Mouse (Mus musculus) mesoderm, embryonic 11.5 days (tissue): ENCODE results near the gene Polr2b.

Experiments used
- DNase-seq: peaks from one replicate; pipeline ENCODE4 v3.0.0-alpha.2; 2012; ENCODE audit warnings: low read depth, low spot score

The Polr2b gene

DNA sequence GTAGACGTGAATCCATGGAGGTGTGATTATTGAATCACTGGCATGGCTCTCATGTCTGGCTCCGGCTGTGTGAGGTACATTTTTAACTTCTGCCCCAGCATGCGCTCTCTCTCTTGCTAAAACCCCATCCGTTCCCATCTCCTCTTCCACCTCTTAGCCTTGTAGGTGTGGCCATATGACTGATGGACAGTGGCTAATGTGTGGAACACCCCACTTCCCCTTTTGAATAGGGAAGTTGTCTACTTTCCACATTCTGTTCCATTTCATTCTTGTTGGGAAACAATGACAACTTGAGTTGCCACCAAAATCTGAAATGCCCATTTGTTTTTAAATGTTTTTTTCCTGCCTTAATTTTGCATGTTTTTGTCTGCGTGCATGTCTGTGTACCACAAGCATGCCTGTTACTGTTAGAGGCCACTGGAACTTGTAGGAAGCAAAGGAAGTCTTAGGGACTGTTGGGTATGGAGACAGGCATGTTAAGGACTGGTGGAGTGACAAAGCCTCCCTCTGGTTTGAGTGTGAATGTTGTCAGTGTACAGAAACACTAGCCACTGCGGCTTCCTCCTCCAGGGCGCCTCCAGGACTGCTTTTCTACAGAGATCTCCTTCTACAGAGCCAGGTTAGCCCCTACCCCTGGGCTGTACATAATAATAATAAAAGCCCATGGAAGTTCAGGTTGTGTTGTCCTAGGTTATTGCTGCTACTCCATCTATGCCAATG, 17.0 kb upstream of the Polr2b start:
- no peak for DNase-seq

DNA sequence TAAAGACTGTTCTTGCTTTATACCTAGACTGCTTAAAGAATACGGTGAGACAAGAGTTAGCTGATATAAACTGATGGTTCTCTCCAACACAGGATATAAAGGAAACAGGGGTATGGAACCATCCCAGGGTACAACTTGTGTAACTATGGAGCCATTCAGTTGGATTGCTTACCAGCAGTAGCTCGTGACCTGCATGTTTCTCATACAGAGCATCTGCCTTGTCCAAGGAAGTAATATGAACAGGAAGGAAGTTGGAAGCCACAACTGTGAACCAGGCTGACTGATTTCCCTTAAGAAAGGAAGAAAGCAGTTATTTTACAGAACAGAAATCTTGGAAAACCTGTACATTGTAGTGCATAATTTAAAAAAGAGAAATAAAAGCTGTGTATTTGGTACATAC, 10.5 kb upstream of the Polr2b start:
- no peak for DNase-seq

DNA sequence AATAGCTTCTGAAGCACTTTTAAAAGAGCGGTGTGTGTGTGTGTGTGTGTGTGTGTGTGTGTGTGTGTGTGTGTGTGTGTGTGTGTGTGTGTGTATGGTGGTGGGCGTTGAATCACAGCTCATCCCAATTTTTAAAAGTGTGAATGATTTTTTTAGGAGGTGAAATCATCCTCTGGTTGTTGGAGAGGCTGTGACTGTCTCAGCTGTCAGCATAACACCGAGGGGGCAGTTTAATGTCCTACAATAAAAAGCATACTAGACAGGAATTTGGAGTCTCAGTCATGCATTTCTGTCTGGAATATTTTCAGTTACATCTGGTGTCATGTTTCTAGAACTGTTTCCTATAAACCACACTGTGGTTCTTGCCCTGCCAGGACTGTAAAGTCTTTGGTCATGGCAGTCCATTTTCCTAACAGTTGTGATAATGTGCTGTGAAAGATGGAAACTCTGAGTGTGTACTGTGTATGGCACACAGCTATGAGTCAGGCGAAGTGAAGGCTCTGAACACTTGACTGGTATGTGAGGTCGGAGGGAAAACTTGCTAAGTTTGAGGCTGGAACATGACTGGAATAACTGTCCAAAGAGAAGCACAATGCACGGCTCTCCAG, 8.5 kb upstream of the Polr2b start:
- no peak for DNase-seq

DNA sequence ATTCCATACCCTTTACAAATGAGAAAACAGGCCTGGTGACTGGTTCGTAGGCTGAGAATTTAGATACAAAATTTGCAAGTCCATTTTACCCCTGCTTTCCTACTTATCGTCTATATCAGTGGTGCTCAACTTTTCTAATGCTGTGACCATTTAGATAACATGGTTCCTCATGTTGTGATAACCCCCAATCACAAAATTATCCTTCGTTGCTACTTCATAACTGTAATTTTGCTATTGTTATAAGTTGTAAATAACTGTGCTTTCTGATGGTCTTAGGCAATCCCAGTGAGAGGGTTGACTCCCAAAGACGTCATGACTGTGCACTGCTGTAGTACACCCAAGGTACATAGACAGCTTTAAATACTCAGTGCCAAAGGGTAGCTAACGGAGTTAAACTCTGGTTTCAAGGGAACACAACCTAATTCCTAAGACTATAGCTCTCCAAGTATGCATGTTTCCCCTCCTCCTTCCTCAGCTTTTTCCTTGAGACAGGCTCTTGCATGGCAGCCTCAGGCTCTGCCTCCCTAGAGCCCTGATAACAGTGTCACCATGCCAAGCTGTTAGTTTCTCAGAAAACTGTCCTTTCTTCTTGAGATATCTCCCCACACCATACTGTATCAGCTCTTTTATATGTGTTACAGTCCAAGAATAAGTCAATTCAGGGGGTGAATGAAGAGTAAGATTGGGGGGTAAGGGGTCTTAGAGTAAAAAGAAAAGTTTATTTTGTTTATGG, 2.0 kb upstream of the Polr2b start:
- no peak for DNase-seq

DNA sequence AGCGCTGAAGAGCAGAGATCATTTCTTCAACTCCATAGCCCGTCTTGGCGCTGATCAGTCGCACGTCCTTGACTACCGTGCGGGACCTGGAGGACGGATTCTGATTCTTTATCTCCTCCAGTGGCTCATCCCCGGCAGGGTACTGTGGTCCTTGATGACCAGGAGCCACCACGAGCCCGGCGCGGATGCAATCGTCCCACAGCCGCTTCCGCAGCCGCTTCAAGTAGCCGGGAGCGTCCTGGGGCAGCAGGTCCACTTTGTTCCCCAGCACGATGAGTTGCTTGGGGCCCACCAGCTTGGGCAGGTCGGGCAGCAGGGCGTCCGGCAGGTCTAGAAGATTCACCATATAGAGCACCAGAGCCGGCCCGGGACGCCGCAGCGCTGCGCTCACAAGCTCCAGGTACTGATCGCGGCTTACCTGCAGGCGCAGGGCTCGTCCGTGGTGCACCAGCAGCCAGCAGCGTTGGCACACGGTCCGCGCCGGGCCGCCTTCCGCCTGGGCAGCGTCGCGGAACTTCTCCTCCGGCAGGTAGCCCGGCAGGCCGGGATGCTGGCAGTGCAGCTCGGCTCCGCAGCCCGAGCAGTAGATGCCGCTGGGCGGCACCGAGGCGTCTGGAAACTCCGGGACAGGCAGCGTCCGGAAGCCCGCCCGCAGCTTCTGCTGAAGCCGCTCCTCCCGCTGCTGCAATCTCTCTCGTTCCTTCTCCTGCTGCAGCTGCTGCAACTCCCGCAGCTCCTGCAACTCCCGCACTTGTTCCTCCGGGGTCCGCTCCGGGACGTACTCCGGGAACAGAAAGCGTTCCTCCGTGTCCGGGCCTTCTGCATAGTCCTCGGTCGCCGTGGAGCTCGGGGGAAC, 668 bp upstream of the Polr2b start:
- peak; percentile 6 for DNase-seq

DNA sequence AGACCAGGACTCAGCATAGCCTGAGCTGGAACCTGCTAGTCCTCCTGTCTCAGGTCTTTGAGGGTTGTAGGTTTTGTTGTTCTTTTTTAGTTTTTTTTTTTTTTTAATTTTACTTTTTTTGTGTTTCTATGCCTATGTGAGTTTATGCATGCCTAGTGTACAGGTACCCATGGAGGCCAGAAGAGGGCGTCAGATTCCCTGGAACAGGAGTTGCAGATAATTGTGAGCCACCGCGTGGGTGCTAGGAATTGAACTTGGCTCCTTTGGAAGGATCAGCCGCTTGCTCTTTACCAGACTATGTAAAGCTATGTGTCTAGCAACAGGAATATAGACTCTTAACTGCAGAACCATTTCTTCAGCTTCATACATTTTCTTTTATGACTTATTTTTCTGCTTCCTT, 4.3 kb downstream of the Polr2b start:
- no peak for DNase-seq

DNA sequence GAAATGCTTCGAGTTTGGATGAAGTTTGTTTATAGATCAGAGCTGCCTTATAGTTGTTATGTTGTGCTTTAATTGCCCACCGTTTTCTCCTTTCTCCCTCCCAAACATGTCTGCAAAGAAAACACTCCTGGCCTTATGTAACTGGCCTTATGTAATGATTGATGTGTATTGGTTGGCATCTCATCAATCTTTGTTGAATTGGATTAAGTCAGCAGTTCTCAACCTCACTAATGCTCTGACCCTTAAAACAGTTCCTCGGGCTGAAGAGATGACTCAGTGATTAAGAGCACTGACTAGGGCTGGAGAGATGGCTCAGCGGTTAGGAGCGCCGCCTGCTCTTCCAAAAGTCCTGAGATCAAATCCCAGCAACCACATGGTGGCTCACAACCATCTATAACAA, 5.0 kb downstream of the Polr2b start:
- no peak for DNase-seq

DNA sequence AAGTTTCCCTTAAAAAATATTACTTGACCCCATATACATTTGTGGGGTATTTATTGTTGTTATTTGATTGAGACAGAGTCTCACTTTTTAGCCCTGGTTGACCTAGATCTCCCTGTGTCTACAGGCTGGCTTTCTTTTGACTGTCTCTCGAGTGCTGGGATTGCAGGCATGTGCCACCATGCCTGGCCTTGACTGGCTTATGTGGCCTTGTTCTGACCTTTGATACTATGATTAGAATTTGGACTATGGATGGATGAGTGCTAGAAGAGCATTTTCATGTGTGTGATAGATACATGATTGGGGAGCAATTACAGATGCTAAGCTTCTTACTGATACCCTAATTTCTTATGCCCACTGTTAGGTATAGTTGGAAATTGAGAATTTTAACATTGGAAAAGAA, 15.0 kb downstream of the Polr2b start:
- no peak for DNase-seq

DNA sequence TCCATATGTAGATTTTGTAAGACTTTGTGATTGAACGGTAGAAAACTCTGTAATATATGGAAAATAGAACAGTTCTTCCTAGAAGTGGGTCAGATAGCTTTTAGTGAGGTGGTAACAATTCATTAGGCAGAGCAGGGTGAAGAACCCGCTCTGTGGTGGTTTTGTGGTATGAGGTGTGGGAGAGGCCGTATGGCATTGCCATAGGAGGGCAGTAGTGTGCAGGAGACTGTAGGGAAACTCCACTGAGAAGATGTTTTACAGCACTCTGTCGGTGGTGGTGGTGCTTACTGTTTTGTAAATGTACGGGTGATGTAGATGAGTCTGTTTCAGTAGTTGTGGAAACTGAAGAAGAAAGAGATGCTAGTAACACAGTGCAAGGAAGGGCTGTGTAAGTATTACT, 20.2 kb downstream of the Polr2b start:
- DNase-seq, result no peak

DNA sequence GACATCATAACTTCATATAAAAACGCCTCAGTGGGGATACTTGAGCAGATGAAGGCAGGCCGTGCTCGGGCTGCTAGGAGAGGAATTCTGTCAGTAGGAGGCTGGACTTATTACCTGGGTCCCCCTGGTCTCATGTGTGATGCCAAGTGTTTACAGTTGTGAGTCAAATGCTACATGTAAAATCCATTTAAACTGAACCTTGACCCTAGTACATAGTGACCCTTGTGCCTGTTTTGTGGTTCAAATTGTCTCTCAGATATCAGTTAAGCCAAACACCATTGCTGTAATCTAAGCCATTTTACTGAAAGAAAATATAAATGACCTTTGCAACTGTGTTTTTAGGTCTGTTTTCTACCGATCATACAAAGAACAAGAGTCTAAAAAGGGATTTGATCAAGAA, 30.1 kb downstream of the Polr2b start:
- DNase-seq, result no peak

DNA sequence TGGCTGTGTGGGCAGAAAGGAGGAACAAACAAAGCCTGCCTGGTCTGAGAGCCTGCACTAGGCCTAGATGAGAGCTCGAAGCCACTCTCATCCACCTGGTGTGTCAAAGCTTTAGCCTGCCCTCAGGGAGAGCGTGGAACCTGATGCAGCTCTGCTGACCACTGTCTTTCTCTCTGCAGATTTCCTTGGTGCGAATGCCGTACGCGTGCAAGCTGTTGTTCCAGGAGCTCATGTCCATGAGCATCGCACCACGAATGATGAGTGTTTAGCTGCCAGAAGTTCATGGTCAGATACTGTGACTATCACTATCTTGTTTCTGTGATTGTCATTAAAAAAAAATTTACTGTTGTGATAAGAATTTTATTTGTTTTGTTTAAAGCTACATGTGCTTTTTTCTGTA, 39.0 kb downstream of the Polr2b start:
- no peak for DNase-seq

DNA sequence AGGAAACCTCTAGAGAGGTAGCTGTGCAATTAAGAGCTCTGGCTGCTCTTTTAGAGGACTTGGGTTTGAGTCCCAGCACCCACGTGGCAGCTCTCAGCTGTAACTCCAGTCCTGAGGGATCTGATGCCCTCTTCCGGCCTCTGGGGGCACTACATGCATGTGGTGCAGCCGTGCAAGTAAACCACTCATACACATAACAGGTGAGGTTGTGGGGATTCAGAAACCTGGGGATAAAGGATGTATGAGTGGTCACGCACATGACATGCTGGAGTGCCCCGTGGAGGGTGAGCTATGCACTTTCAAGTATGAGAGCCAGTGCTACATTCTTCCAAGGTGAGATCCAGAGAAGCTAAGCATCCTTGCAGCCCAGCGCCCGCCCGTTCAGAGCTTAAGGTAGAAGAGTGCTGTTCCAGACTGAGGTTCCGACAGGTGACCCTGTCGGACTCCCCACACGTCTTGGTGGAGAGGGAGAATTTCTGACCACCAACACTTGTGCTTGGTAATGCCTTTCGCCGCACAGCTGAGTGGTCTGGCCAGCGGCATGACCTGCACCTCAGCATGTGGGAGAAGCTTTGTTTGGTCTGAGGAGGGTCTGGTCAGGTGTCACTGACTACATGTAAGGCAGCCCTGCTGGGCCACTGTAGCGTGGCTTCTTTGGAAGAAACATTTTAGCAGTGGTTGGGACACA, 40.2 kb downstream of the Polr2b start:
- no peak for DNase-seq

DNA sequence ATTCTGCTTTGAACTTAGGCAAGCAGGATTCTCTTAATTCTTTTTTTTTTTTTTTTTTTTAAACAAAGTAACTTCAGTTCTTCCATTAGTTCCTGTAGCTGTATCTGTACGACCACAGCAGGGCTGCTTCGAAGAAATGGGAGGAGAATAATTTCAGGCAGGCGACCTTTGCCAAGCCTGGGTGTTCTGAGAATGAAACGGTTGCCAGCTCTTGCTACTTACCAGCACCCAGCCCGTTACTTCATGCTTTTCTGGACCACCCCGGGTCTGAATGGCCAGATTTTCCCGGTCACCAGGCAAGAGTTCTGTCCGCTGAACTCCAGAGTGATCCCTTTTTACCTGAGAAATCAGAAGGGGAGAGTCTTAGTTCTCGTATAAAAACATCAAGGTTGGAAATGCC, 41.7 kb downstream of the Polr2b start:
- no peak for DNase-seq

DNA sequence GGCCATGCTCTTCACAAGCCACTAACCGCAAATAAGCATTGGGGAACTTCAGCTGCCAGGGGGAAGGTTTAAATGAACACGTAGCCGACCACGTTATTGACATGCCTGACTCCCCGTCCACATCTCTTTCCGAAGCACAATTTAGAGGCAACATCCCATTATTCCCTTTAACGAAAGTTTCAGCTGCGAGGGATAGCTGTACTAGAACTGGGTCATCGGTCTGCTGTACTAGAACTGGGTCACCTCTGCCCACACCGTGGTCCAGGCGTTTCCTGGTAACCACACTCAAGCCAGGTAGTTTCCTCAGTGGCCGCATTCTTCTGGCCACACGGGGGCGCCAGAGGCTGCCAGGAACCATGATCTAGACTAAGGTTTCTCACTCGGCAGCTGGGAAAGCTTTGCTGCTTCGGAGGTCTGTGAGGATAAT, 44.4 kb downstream of the Polr2b start:
- DNase-seq, result peak; percentile 89

DNA sequence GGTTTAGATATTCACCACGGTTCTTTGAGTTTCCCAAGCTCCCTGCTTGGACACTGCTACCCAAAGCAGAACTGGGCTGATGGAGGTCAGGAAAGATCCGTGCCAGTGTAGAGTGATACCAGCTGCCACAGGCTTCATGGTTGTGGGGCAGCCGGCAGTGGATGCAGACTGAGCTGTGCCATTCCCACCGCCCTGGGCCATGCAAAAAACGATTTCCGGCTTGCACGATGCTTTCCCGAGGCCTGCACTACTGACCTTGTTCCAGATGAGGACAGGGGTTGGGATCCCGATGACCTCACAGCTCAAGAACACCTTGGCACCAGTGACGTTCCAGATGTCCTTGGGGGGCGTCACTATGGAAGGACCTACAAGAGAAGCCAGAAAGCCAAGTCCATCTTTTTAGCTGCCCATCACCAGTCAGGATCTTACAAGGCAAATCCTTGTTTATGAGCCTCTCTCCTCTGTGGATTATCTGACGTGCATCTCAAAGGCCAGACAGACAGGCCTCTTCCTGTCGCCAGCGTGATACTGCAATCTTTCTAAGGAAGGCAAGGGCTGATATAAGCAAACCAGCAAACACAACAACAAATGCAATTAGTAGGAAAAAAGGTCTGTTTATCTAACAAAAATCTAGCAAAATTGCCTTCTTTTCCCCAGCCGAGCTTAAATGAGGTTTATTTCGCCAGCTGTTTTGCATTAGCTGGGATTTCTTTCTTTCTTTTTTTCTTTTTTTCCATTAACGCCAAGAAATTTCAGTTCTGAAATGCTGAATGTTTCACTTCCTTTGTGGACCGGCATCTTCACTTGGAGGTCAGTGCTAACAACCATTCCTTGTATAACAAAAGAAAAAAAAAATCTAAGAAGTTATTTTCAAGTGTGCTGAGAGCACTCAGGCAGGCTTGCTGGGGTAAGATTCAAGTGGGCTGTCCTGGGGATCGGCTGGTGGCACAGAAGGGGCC, 45.6 kb downstream of the Polr2b start:
- DNase-seq, result no peak

DNA sequence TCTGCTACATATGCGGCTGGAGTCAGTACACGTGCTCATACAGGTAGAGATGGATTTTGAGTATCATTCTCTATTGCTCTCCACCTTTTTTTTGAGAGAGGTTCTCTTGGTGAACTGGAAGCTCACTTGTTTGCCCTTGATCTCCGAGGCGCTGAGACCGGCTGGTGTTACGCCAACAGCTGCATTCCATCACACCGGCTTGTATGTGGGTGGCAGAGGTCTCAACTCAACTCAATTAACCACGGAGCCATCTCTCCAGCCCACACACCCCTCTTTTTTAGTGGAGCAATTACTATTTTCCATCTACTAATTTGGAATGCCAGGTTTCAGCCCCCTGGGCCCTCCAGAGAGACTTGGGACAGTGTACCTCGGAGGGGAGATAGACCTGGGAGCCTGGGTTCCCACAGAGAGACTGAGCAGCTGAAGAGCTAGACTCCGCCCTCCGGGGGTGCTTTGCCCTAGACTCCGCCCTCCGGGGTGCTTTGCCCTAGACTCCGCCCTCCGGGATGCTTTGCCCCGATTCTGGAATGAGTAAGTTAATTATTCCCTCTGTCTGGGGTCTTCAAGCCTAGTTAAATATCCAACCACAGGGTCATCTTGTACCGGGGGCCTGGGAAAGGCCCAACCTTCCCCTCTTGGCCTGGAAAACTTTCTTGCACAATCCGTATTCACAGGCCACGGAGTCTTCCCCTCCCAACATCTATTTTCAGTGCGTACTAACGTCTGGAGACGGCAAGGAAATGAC, 47.6 kb downstream of the Polr2b start:
- peak; percentile 56 for DNase-seq

DNA sequence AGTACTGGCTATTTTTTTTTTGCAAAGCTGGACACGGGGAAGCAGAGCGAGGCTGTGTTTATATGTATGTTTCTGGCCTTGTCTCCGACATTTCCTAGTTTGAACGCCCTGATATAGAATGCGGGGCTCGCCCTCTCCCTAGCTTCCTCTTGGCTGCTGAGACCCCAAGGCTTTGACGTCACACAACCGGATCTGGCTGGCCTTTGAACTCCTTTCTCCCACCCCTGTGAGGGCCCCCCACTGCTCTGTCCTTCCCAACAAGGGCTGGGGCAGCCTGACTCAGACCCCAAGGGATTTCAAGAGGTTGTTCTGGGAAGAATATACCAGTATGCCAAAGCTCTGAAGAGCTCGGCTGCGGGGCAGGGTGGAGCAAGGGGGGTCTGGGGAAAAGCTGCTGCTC, 48.4 kb downstream of the Polr2b start:
- DNase-seq, result peak; percentile 69

DNA sequence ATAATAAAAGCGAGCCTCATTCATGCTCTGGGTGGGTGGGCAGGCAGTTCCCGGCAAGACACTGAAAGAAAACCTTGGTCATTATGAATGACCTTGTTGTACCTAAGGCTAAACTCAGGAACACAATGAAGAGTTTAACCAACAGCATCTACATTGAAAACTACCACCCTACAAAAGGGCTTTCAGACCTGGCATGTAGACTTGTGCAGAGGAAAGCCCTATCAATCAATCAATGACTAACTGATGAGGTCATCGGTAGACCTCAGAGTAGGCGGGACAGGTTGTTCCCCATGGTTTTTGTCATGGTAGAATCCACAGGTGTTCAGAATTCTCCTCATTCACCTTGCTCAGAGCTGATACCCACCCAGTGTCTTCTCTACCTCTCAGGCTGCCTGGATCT, 50.0 kb downstream of the Polr2b start:
- DNase-seq, result no peak

DNA sequence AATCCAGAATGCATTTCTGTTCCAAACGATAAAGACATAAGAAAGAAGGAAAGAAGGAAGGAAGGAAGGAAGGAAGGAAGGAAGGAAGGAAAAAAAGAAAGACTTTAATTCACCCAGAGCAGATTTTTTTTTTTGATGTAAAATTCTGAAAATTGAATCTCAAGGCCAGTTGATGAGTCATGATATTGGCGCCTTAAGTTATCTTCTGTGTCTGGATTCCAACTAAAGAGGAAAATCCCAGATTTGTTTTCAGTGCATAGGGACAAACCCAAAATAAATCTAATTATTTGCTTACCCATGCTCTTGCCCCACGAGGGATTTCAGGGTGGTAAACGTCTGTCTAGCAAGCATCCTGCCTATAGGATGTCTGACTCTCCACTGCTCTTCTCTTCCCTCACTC, 51.1 kb downstream of the Polr2b start:
- no peak for DNase-seq

DNA sequence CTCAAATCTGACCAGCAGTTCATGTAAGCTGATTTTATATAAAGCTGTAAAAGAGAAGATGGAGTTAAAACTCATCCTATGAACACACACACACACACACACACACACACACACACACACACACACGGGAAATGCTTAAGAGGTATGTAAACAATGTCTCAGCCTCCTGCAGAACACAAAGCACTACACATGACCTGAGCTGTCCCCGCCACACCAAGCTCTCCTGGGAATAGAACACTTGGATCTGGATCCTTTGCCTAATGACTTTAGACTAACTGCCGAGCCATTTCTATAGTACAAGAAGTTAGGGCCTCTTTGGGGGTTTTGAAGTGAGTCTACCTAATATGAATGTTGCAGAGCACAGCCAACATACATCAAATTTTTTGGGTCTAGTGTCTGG, 52.2 kb downstream of the Polr2b start:
- no peak for DNase-seq
